Comparison of ENCODE assay signal across 8 mouse cellular contexts in genomic region chr14:34673395-34674228, GRCm38 (mm10). TPM values are rescaled to one million over a fixed set of nuclear protein-coding genes. Genes with fewer than 3 reads are reported as not detected.
DNase-seq lines count a peak whose midpoint lies in the region; ATAC-seq and TF ChIP-seq lines count a peak whose summit lies in the region.

Gene Wapl, plus strand, starts transcription at chr14:34673928.

- in situ Hi-C loops in ES-E14 (cut with MboI; ENCODE audit: low sequenced_read_pairs in 2 of 2, unreplicated experiment in 2 of 2), result no loop called here

- no peak for TF ChIP-seq CTCF in lung, adult 2 months (IDR thresholded peaks at IDR 0.05; ENCODE audit: insufficient read depth, low read length)

- peak; percentile 90 for DNase-seq in ES-E14 (ENCODE audit: low read depth, low spot score)
- DNase-seq in cerebellum, adult 11-12 months, result peak; percentile 97
- DNase-seq in heart, postnatal 25 days (ENCODE audit: low spot score), result peak; percentile 95
- DNase-seq in layer of hippocampus, adult 18-20 months (ENCODE audit: low spot score in 2 of 2), result peak; percentile 96 to 98
- peak; percentile 97 for DNase-seq in lung, adult 2 months
- peak; percentile 92 to 95 for DNase-seq in thymus, adult 18-20 months

- H3K4me3 ChIP-seq in ES-E14 (ENCODE audit: insufficient read depth in 1 of 2, low read depth in 1 of 2, low read length in 2 of 2, poor library complexity in 1 of 2, severe bottlenecking in 1 of 2), result peak within 1 kb of the TSS; percentile 89 to 100
- peak within 1 kb of the TSS; percentile 92 for H3K4me3 ChIP-seq in forebrain, embryonic 15.5 days
- H3K4me3 ChIP-seq in lung, adult 2 months (replicated peaks; ENCODE audit: extremely low read depth, low read depth, low read length), result peak within 1 kb of the TSS; percentile 99

- no peaks in the 10 kb centered on the region for H3K27me3 ChIP-seq in forebrain, embryonic 15.5 days

- H3K9me3 ChIP-seq in ES-E14 (ENCODE audit: control insufficient read depth, insufficient read depth, low read depth, low read length), result no peaks in the 10 kb centered on the region
- H3K9me3 ChIP-seq in forebrain, embryonic 15.5 days, result no peaks in the 10 kb centered on the region

- peak within 1 kb of the TSS; percentile 74 for H3K27ac ChIP-seq in ES-E14 (ENCODE audit: insufficient read depth, low read depth, low read length, poor library complexity, severe bottlenecking)
- H3K27ac ChIP-seq in forebrain, embryonic 15.5 days (replicated peaks), result peak within 1 kb of the TSS; percentile 90

- peak within 1 kb of the TSS; percentile 85 for H3K4me2 ChIP-seq in forebrain, embryonic 15.5 days (replicated peaks)

- peaks cover 8 to 16% of the 10 kb centered on the region in 2 experiments for H3K4me1 ChIP-seq in ES-E14 (ENCODE audit: control insufficient read depth in 2 of 2, insufficient read depth in 2 of 2, low read length in 2 of 2, poor library complexity in 1 of 2)
- peaks cover 27% of the 10 kb centered on the region for H3K4me1 ChIP-seq in forebrain, embryonic 15.5 days
- H3K4me1 ChIP-seq in lung, adult 2 months (ENCODE audit: control insufficient read depth, insufficient read depth, low read length), result no peaks in the 10 kb centered on the region; the same call in none of the 2 replicates

- WGBS in forebrain, embryonic 15.5 days, result under 1% methylated on average over 80 of the region's 90 CpGs
- WGBS in lung, adult 2 months, result under 1% methylated on average over 86 of the region's 90 CpGs

- TF ChIP-seq POLR2A in lung, adult 2 months (IDR thresholded peaks at IDR 0.05; ENCODE audit: borderline replicate concordance, extremely low read depth, low read depth, low read length), result peak; percentile 53

- intact Hi-C loops in heart, postnatal 25 days (cut with DNase I), result no loop called here

- H3K9ac ChIP-seq in ES-E14 (ENCODE audit: insufficient read depth, low read depth, low read length, poor library complexity, severe bottlenecking), result peak within 1 kb of the TSS; percentile 91
- peak within 1 kb of the TSS; percentile 91 for H3K9ac ChIP-seq in forebrain, embryonic 15.5 days (replicated peaks)

- ATAC-seq in forebrain, embryonic 15.5 days (replicated peaks), result peak; percentile 100
- ATAC-seq in neutrophil, adult 5-6 weeks (ENCODE audit: extremely low read depth, insufficient number of reproducible peaks, low FRiP score, poor library complexity, severe bottlenecking), result peak; percentile 93

- peaks cover 2% of the 10 kb centered on the region; the same call in 1 of the 2 replicates for H3K36me3 ChIP-seq in ES-E14 (ENCODE audit: control insufficient read depth, insufficient read depth, low read length, poor library complexity, severe bottlenecking)
- H3K36me3 ChIP-seq in forebrain, embryonic 15.5 days, result peaks cover 7% of the 10 kb centered on the region; the same call in 1 of the 2 replicates

TF ChIP-seq in ES-E14, 5 proteins besides CTCF, POLR2A, EP300 and RAD21:
- no peak for TF ChIP-seq ZNF384 (IDR thresholded peaks at IDR 0.05; ENCODE audit: low read depth, low read length)
- TF ChIP-seq HCFC1 (IDR thresholded peaks at IDR 0.05; ENCODE audit: borderline replicate concordance, insufficient read depth, low read length), result peak; percentile 96

RNA-seq across cellular contexts. Expression of gene Wapl, which starts in this region (rescaled TPM):
- 82.9 and 115 TPM in 2 replicates for total RNA-seq in ES-E14 (2012; rRNA removed)
- polyA plus RNA-seq in forebrain, embryonic 15.5 days (2015; fragmentation: Nextera tagmentation; extraction: Ambion mirVana), result 21.6 and 22.3 TPM in 2 replicates
- total RNA-seq in heart, postnatal 25 days (2021), result 10 to 100 TPM; 32.8 to 36.0 TPM
- total RNA-seq in layer of hippocampus, adult 18-20 months (2021), result 10 to 100 TPM; 51.2 to 52.8 TPM
- polyA plus RNA-seq in lung, adult 2 months (2012; rRNA removed), result 9.3 and 23.0 TPM in 2 replicates
- 104 and 121 TPM in 2 replicates for total RNA-seq in neutrophil, adult 5-6 weeks (2017)

Comparison
In these comparisons a context has a peak if more than half of its experiments do, and no peak if none do; other contexts are left out.
1. Peak in every context shown above with its lines: DNase-seq, ATAC-seq, H3K4me3 ChIP-seq and H3K27ac ChIP-seq.